Mouse (Mus musculus) embryonic facial prominence, embryonic 14.5 days (tissue): ENCODE measurements around the gene Fndc3b. TPM values are rescaled to one million over a fixed set of nuclear protein-coding genes. Genes with fewer than 3 reads are reported as not detected.
"Not testable (repeated sequence)": the region's sequence is repeated elsewhere in the genome, so short reads cannot be mapped to it uniquely, and the experiment has no call there.

Experiments
- ATAC-seq: fragments of 200-750 bp; cut with Nextera tagmentation; 2 replicates; pipeline ENCODE4 v1.8.0; 2017; ENCODE audit warnings: low read depth, moderate number of reproducible peaks, moderate TSS enrichment
- DNase-seq: peaks from one replicate; pipeline ENCODE4 v3.0.0-alpha.2; 2015; ENCODE audit warnings: low spot score
- H3K27ac ChIP-seq: fragments of 300-500 bp; sonication (generic); replicated peaks from 2 replicates; pipeline ENCODE4 v1.5.1; 2014; ENCODE audit warnings: low read depth, mild to moderate bottlenecking, low read length, moderate library complexity
- H3K27me3 ChIP-seq: fragments of 300-500 bp; sonication (generic); replicated peaks from 2 replicates; pipeline ENCODE4 v1.6.1; 2014; ENCODE audit warnings: low read length; ENCODE audit not compliant: control insufficient read depth, insufficient read depth
- H3K36me3 ChIP-seq: fragments of 300-500 bp; sonication (generic); 2 replicates; pipeline ENCODE4 v1.6.1; 2014; ENCODE audit warnings: low read length, mixed read lengths; ENCODE audit not compliant: control insufficient read depth, insufficient read depth
- H3K4me1 ChIP-seq: fragments of 300-500 bp; sonication (generic); 2 replicates; pipeline ENCODE4 v1.6.1; 2014; ENCODE audit warnings: antibody characterized with exemption, low read length; ENCODE audit not compliant: control insufficient read depth, insufficient read depth
- H3K4me2 ChIP-seq: fragments of 300-500 bp; sonication (generic); 2 replicates; pipeline ENCODE4 v1.6.1; 2014; ENCODE audit warnings: low read depth, mild to moderate bottlenecking, low read length, moderate library complexity, mixed read lengths
- H3K4me3 ChIP-seq: fragments of 300-500 bp; sonication (generic); 2 replicates; pipeline ENCODE4 v1.5.1; 2014; ENCODE audit warnings: low read depth, mild to moderate bottlenecking, low read length
- H3K9ac ChIP-seq: fragments of 300-500 bp; sonication (generic); 2 replicates; pipeline ENCODE4 v1.6.1; 2014; ENCODE audit warnings: low read depth, mild to moderate bottlenecking, low read length, moderate library complexity, mixed read lengths
- H3K9me3 ChIP-seq: fragments of 300-500 bp; sonication (generic); 2 replicates; pipeline ENCODE4 v1.6.1; 2016; ENCODE audit warnings: low read length; ENCODE audit not compliant: control insufficient read depth
- WGBS: fragments of 180-500 bp; shearing (Covaris S2); extraction: QIAGEN DNeasy Blood & Tissue Kit; methylation state at CpG from one replicate; pipeline ENCODE4 v1.1.7; 2014; 5-methylcytosine and 5-hydroxymethylcytosine counted together
- polyA plus RNA-seq: library from polyadenylated mRNA; unstranded; fragments of >200 nt; fragmentation: Nextera tagmentation; extraction: Ambion mirVana; gene quantifications from 2 replicates; pipeline ENCODE4 v1.2.1, GENCODE M21; 2014

Gene Fndc3b
- polyA plus RNA-seq, 1 experiment from 2014 or later: 44.3 TPM

- H3K27me3 ChIP-seq: no peaks in the 10 kb centered on the region
- peaks cover 28% of the 10 kb centered on the region for H3K36me3 ChIP-seq
- no peak overlapping the region for H3K9ac ChIP-seq
- ATAC-seq (0 out of 2 replicates have a peak, but pooled peaks have one; percentile 44), DNase-seq (peak; percentile 55)
- H3K9me3 ChIP-seq: no peaks in the 10 kb centered on the region
- no peaks in the 10 kb centered on the region for H3K4me1 ChIP-seq
- no peak overlapping the region for H3K4me3 ChIP-seq
- no peak overlapping the region for H3K4me2 ChIP-seq
- WGBS: 66% methylated on average over 2 of the region's 2 CpGs
- H3K27ac ChIP-seq: peak overlapping the region; percentile 58
Observed at GRCm38 (mm10) chr3:27479378-27479777, 231.7 kb downstream of the Fndc3b start.

- no peak for ATAC-seq
Observed at GRCm38 (mm10) chr3:27478563-27479156, 232.4 kb downstream of the Fndc3b start.

GRCm38 (mm10) chr3:27477749-27478148, 233.4 kb downstream of the Fndc3b start:
- not testable (repeated sequence) for H3K9me3 ChIP-seq, H3K4me2 ChIP-seq, DNase-seq, H3K9ac ChIP-seq, H3K4me3 ChIP-seq, H3K27me3 ChIP-seq, H3K4me1 ChIP-seq, H3K27ac ChIP-seq, ATAC-seq
- H3K36me3 ChIP-seq: peaks cover 44% of the 10 kb centered on the region
- 84% methylated on average over 3 of the region's 3 CpGs for WGBS

More at GRCm38 (mm10) chr3:27478563-27479156, 232.4 kb downstream of the Fndc3b start:
- H3K27ac ChIP-seq: 0 out of 2 replicates have a peak overlapping the region, but pooled peaks have one; percentile 58
- H3K4me3 ChIP-seq: no peak overlapping the region
- no peaks in the 10 kb centered on the region for H3K27me3 ChIP-seq
- H3K4me2 ChIP-seq: no peak overlapping the region
- no peaks in the 10 kb centered on the region for H3K4me1 ChIP-seq
- 82% methylated on average over 16 of the region's 16 CpGs for WGBS
- peaks cover 35% of the 10 kb centered on the region for H3K36me3 ChIP-seq
- no peaks in the 10 kb centered on the region for H3K9me3 ChIP-seq
- DNase-seq: no peak
- no peak overlapping the region for H3K9ac ChIP-seq

GRCm38 (mm10) chr3:27475899-27476298, 235.2 kb downstream of the Fndc3b start:
- 78% methylated on average over 7 of the region's 7 CpGs for WGBS
- H3K36me3 ChIP-seq: peaks cover 40% of the 10 kb centered on the region
- H3K4me3 ChIP-seq: no peak overlapping the region
- no peak overlapping the region for H3K9ac ChIP-seq
- ATAC-seq: no peak
- no peak overlapping the region for H3K27ac ChIP-seq
- DNase-seq: no peak
- no peak overlapping the region for H3K4me2 ChIP-seq
- H3K27me3 ChIP-seq: no peaks in the 10 kb centered on the region
- no peaks in the 10 kb centered on the region for H3K4me1 ChIP-seq
- 0 out of 2 replicates have a peak, but pooled peaks cover 3% of the 10 kb centered on the region for H3K9me3 ChIP-seq

GRCm38 (mm10) chr3:27473801-27474599, 237.1 kb downstream of the Fndc3b start:
- DNase-seq: no peak
- no peak overlapping the region for H3K27ac ChIP-seq
- 92% methylated on average over 14 of the region's 14 CpGs for WGBS
- ATAC-seq: no peak
- H3K4me2 ChIP-seq: no peak overlapping the region
- no peaks in the 10 kb centered on the region for H3K4me1 ChIP-seq
- H3K9me3 ChIP-seq: 0 out of 2 replicates have a peak, but pooled peaks cover 3% of the 10 kb centered on the region
- no peaks in the 10 kb centered on the region for H3K27me3 ChIP-seq
- no peak overlapping the region for H3K4me3 ChIP-seq
- peaks cover 45% of the 10 kb centered on the region for H3K36me3 ChIP-seq
- H3K9ac ChIP-seq: no peak overlapping the region

- H3K27ac ChIP-seq: no peak overlapping the region
- H3K4me3 ChIP-seq: no peak overlapping the region
- WGBS: 97% methylated on average over 3 of the region's 3 CpGs
- peaks cover 50% of the 10 kb centered on the region for H3K36me3 ChIP-seq
- H3K4me2 ChIP-seq: no peak overlapping the region
- no peak overlapping the region for H3K9ac ChIP-seq
- no peaks in the 10 kb centered on the region for H3K27me3 ChIP-seq
- DNase-seq: no peak
- 0 out of 2 replicates have a peak, but pooled peaks cover 3% of the 10 kb centered on the region for H3K9me3 ChIP-seq
- ATAC-seq: no peak
- no peaks in the 10 kb centered on the region for H3K4me1 ChIP-seq
Observed at GRCm38 (mm10) chr3:27472846-27473245, 238.3 kb downstream of the Fndc3b start.

GRCm38 (mm10) chr3:27470781-27471180, 240.3 kb downstream of the Fndc3b start:
- DNase-seq (no peak), ATAC-seq (no peak)
- H3K36me3 ChIP-seq: peaks cover 63% of the 10 kb centered on the region
- no peaks in the 10 kb centered on the region for H3K27me3 ChIP-seq
- no peaks in the 10 kb centered on the region for H3K4me1 ChIP-seq
- H3K27ac ChIP-seq: no peak overlapping the region
- 0 out of 2 replicates have a peak, but pooled peaks cover 3% of the 10 kb centered on the region for H3K9me3 ChIP-seq
- no peak overlapping the region for H3K4me3 ChIP-seq
- H3K4me2 ChIP-seq: no peak overlapping the region
- no peak overlapping the region for H3K9ac ChIP-seq
- 87% methylated on average over 8 of the region's 8 CpGs for WGBS

GRCm38 (mm10) chr3:27469971-27470370, 241.1 kb downstream of the Fndc3b start:
- no peak for DNase-seq
- no peaks in the 10 kb centered on the region for H3K4me1 ChIP-seq
- no peak overlapping the region for H3K4me3 ChIP-seq
- no peak overlapping the region for H3K4me2 ChIP-seq
- H3K27me3 ChIP-seq: no peaks in the 10 kb centered on the region
- no peak for ATAC-seq
- H3K9me3 ChIP-seq: 0 out of 2 replicates have a peak, but pooled peaks cover 3% of the 10 kb centered on the region
- no peak overlapping the region for H3K27ac ChIP-seq
- 85% methylated on average over 8 of the region's 8 CpGs for WGBS
- no peak overlapping the region for H3K9ac ChIP-seq
- H3K36me3 ChIP-seq: peaks cover 70% of the 10 kb centered on the region
